Mouse (Mus musculus) common myeloid progenitor, adult 5-6 weeks (primary cell): ENCODE results near the gene Atp4a. TPM values are rescaled to one million over a fixed set of nuclear protein-coding genes. Genes with fewer than 3 reads are reported as not detected.

Experiments used
- total RNA-seq: library from RNA; stranded (forward); fragments of 200-1000, 187-1606 nt; gene quantifications from 2 replicates; pipeline ENCODE4 v1.2.3, GENCODE M21; 2017

Atp4a gene
- total RNA-seq, 1 experiment from 2014 or later, result 1.1 TPM

Other genes starting within 250 kb of the Atp4a start
- gene Prodh2, start 218.6 kb upstream of the Atp4a start, total RNA-seq, result not detected in 2 replicates
- 5.2 and 9.1 TPM in 2 replicates for gene Arhgap33, start 177.1 kb upstream of the Atp4a start, total RNA-seq
- 3.2 and 4.2 TPM in 2 replicates for gene Hspb6, start 160.0 kb upstream of the Atp4a start, total RNA-seq
- gene Proser3, start 159.9 kb upstream of the Atp4a start, total RNA-seq, result 4.7 TPM in 2 replicates
- 20.8 and 21.2 TPM in 2 replicates for gene Lin37, start 152.4 kb upstream of the Atp4a start, total RNA-seq
- gene U2af1l4, start 148.9 kb upstream of the Atp4a start, total RNA-seq, result 58.2 and 68.5 TPM in 2 replicates
- gene Gm49396, start 148.9 kb upstream of the Atp4a start, total RNA-seq, result 3.7 and 5.4 TPM in 2 replicates
- gene Psenen, start 148.6 kb upstream of the Atp4a start, total RNA-seq, result 117 and 174 TPM in 2 replicates
- 1.8 TPM in 1 of 2 replicates, not detected in the other for gene Igflr1, start 146.8 kb upstream of the Atp4a start, total RNA-seq
- 8.9 and 24.9 TPM in 2 replicates for gene Kmt2b, start 123.5 kb upstream of the Atp4a start, total RNA-seq
- gene Zbtb32, start 113.3 kb upstream of the Atp4a start, total RNA-seq, result 0.32 TPM in 1 of 2 replicates, not detected in the other
- not detected in 2 replicates for gene Upk1a, start 99.4 kb upstream of the Atp4a start, total RNA-seq
- 396 and 504 TPM in 2 replicates for gene Cox6b1, start 86.1 kb upstream of the Atp4a start, total RNA-seq
- gene Etv2, start 76.4 kb upstream of the Atp4a start, total RNA-seq, result not detected in 2 replicates
- 39.4 and 47.8 TPM in 2 replicates for gene Rbm42, start 61.9 kb upstream of the Atp4a start, total RNA-seq
- 17.2 and 27.1 TPM in 2 replicates for gene Haus5, start 47.2 kb upstream of the Atp4a start, total RNA-seq
- gene Pmis2, start 40.6 kb upstream of the Atp4a start, total RNA-seq, result not detected in 2 replicates
- gene 2200002J24Rik, start 13.3 kb upstream of the Atp4a start, total RNA-seq, result not detected in 2 replicates
- gene Tmem147, start 17.3 kb downstream of the Atp4a start, total RNA-seq, result 51.1 and 61.8 TPM in 2 replicates
- gene Gapdhs, start 31.5 kb downstream of the Atp4a start, total RNA-seq, result not detected in 2 replicates
- gene Sbsn, start 39.3 kb downstream of the Atp4a start, total RNA-seq, result 0.78 TPM in 1 of 2 replicates, not detected in the other
- gene Dmkn, start 51.5 kb downstream of the Atp4a start, total RNA-seq, result 4.2 TPM in 1 of 2 replicates, not detected in the other
- not detected in 2 replicates for gene Krtdap, start 75.7 kb downstream of the Atp4a start, total RNA-seq
- 20.3 and 28.0 TPM in 2 replicates for gene Ffar2, start 111.6 kb downstream of the Atp4a start, total RNA-seq
- gene Ffar3, start 144.0 kb downstream of the Atp4a start, total RNA-seq, result not detected in 2 replicates
- gene Ffar1, start 149.4 kb downstream of the Atp4a start, total RNA-seq, result not detected in 2 replicates
- 0.29 and 7.6 TPM in 2 replicates for gene Cd22, start 168.1 kb downstream of the Atp4a start, total RNA-seq
- gene Mag, start 202.7 kb downstream of the Atp4a start, total RNA-seq, result not detected in 2 replicates
- not detected in 2 replicates for gene Hamp2, start 212.5 kb downstream of the Atp4a start, total RNA-seq
- gene Hamp, start 231.8 kb downstream of the Atp4a start, total RNA-seq, result not detected in 2 replicates
- 130 and 138 TPM in 2 replicates for gene Usf2, start 244.6 kb downstream of the Atp4a start, total RNA-seq